ENCODE assay signal across 18 mouse cellular contexts in the genomic region with DNA sequence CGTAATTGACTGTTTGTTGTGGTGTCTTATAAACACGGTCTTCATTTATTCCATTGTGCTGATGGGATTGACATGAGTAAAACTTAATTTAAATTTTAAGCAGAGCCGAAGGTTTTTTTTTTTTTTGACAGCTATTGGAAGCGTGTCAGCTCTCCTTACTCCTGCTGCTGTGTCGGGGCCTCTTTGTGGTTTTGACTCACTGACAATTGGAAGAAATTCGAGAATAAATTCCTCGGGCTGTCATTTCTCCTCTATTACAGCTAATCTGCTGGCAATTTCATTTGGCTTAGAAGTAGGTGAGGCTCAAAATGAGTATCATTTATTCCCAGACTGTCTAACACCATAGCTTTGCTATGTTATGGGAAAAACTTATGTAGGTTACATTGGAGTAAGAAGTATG. TPM values are rescaled to one million over a fixed set of nuclear protein-coding genes. Genes with fewer than 3 reads are reported as not detected.
"Had no signal": no experiment of that assay in that cellular context is flagged by ENCODE, and none has a peak within 500 bp of the region (broad histone marks: within the 10 kb centered on the region; RNA-seq: fewer than 3 reads in every experiment).

No protein-coding gene starts in this region.

- H3K4me2 ChIP-seq: limb, embryonic 15.5 days; liver, embryonic 13.5 days; lung, embryonic 15.5 days; midbrain, embryonic 11.5 days; midbrain, embryonic 15.5 days; neural tube, embryonic 13.5 days; stomach, embryonic 15.5 days had no signal

- DNase-seq: kidney, postnatal 36 days; left cerebral cortex, postnatal 4 days; liver, embryonic 13.5 days; liver, postnatal 0 days; lung, postnatal 14 days; retina, postnatal 1 day; right cerebral cortex, postnatal 4 days; thymus, adult 2 months; thymus, postnatal 25 days had no signal

- H3K4me1 ChIP-seq: limb, embryonic 15.5 days; liver, embryonic 13.5 days; lung, embryonic 15.5 days; megakaryocyte, embryonic 14.5 days; midbrain, embryonic 15.5 days; neural tube, embryonic 13.5 days; stomach, embryonic 15.5 days had no signal

- H3K4me3 ChIP-seq: limb, embryonic 15.5 days; liver, embryonic 13.5 days; lung, embryonic 15.5 days; megakaryocyte, embryonic 14.5 days; midbrain, embryonic 15.5 days; neural tube, embryonic 13.5 days; stomach, embryonic 15.5 days had no signal

- ATAC-seq: liver, postnatal 0 days; midbrain, embryonic 15.5 days had no signal

- H3K27ac ChIP-seq: limb, embryonic 15.5 days; liver, embryonic 13.5 days; lung, embryonic 15.5 days; macrophage; midbrain, embryonic 15.5 days; neural tube, embryonic 13.5 days; stomach, embryonic 15.5 days had no signal

- H3K36me3 ChIP-seq: limb, embryonic 15.5 days; liver, embryonic 13.5 days; lung, embryonic 15.5 days; midbrain, embryonic 15.5 days; neural tube, embryonic 13.5 days; stomach, embryonic 15.5 days had no signal

- H3K27me3 ChIP-seq: limb, embryonic 15.5 days; liver, embryonic 13.5 days; lung, embryonic 15.5 days; megakaryocyte, embryonic 14.5 days; midbrain, embryonic 15.5 days; neural tube, embryonic 13.5 days; stomach, embryonic 15.5 days had no signal

- H3K9me3 ChIP-seq: limb, embryonic 15.5 days; liver, embryonic 13.5 days; lung, embryonic 15.5 days; midbrain, embryonic 15.5 days; neural tube, embryonic 13.5 days; stomach, embryonic 15.5 days had no signal

- H3K9ac ChIP-seq: limb, embryonic 15.5 days; liver, embryonic 13.5 days; liver, postnatal 0 days; lung, embryonic 15.5 days; midbrain, embryonic 15.5 days; neural tube, embryonic 13.5 days; stomach, embryonic 15.5 days had no signal

RNA-seq across cellular contexts. Expression of gene Ptprr, which starts 41.7 kb away (rescaled TPM):
- total RNA-seq: monocyte, adult 5-6 weeks had no signal
- polyA plus RNA-seq: macrophage had no signal
